Mouse (Mus musculus) spleen, adult 18-20 months (tissue): ENCODE results near the gene Tmem266.

Source experiments
- DNase-seq, 2 experiments: peaks; one replicate each; pipeline ENCODE4 v3.0.0; 2022; ENCODE audit warnings: mixed read lengths in 2 of 2

The Tmem266 gene

GRCm38 (mm10) chr9:55326515-55327233, at the start of gene Tmem266, which contains the start of gene Nrg4:
Gene Tmem266, plus strand, starts transcription at chr9:55326913.
Gene Nrg4, minus strand, starts transcription at chr9:55326844.
- DNase-seq, result peak; percentile 50 to 53

GRCm38 (mm10) chr9:55277562-55277961, 49.2 kb upstream of the Tmem266 start:
- no peak for DNase-seq

DNA sequence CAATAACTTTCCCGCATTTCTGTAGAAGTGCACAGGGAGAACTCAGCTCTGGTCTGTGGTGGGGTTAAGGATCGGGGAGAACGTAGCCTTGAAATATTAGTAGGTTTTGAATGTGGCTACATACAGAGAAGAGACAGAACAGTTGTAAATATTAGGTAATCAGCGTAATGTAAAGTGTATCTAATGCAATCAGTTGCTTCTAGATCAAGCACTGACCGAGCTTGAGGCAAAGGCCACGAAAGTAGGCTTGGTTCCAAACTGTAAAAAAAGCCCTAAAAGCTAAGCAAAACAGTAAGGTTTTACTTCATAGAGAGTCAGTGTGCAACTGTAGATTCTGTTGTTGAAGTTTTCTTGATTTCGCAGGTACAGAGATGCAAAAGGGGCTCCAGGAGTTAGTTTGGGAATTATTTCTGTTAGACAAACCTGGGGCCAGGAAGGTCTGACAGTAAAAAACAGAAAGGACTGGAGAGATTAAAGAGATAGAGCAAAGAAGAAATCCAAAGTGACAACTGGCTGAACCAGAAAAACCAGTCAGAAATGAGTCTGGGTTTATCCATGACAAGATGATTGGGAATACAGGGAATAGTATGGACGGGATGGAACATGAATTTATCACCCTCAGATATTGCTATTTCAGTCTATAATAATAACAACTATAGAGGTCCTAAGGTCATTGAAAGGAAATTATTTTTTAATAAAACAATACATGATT, 47.4 kb upstream of the Tmem266 start:
- no peak for DNase-seq

DNA sequence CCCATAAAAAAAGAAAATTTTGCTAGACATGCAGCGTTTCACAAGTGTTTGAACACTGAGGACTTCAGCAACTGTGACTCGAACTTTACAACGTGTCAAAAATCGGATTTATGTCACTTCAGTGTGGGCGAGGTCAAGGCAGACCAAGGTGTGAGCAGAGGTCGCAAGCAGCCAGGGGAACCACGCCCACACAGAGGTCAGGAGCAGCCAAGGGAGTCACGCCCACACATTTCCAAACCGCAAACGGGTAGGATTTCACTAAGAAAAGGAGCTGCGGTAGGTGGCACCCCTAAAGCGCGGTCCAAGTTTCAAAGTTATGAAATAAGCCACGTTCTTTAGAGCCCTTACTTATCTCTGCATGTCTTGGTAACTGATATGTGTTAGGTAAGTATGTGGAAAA, 43.2 kb upstream of the Tmem266 start:
- DNase-seq, result no peak

- DNase-seq, result no peak
Measured at GRCm38 (mm10) chr9:55285197-55285596, 41.5 kb upstream of the Tmem266 start.

DNA sequence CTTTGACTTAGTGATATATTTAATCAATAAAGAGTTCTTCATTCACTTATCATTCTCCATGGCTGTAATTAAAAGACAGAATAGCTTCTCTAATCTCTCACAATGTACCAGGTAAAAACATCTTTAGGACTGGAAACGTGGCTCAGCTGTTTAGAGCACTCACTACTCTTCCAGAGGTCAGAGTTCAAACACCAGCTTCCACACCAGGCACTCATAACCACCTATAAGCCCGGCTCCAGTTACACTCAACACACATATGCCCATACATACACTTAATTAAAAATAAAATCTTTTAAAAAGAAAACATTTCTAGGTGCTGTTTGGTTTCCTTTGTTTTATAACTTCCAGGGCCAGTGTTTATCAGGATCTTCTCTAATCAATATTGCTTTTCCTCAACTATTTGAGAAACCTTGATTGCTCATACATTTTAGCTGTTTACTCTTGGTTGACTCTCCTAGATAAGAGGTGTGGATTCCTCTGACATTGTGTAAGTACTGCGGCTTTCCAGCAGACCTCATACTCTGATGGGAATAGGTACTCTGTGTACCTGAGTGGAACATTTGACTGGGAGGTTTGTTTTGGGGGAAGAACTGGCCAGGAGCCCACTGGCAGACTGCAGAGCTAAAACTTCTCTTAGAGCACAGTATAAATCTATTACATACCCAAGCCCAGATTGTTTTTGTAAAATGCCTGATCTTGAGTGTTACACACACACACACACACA, 37.1 kb upstream of the Tmem266 start:
- no peak for DNase-seq

GRCm38 (mm10) chr9:55291966-55292365, 34.7 kb upstream of the Tmem266 start:
- DNase-seq, result no peak

GRCm38 (mm10) chr9:55296221-55296620, 30.5 kb upstream of the Tmem266 start:
- DNase-seq, result no peak

DNA sequence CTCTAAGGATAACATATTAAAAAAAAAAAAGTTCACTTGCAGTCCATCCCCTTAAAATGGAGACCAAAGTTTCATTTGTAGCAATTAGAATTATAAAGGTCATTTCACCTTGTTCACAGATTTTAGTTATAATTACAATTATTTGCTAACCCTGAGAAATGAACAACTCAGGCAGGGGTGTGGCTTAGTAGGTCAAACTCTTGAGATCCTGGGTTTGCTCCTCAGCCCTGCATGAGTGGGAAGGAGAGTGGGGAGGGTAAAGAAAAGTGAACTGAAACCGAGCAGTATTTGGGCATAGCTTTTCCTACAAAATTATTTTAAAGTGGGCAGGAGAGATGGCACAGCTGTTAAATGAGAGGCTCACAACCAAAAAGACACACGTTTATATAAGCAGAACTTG, 19.6 kb upstream of the Tmem266 start:
- DNase-seq, result no peak

DNA sequence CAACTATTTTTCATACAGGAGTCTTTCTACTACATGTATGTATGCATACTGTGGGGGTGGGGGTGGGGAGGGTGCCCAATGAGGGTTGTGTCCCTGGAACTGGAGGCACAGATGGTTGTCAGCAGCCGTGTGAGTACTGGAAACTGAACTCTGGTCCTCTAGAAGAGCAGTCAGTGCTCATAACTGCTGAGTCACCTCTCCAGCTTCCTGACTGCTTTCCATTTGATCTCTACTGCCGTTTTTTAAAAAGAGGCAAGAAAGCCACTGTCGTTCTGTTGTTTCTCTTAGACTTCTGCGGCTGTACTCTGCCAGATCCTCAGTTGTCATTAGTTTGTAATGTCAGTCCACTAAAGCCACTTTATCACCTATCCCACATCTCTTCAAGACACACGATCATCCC, 19.2 kb upstream of the Tmem266 start:
- DNase-seq, result no peak

DNA sequence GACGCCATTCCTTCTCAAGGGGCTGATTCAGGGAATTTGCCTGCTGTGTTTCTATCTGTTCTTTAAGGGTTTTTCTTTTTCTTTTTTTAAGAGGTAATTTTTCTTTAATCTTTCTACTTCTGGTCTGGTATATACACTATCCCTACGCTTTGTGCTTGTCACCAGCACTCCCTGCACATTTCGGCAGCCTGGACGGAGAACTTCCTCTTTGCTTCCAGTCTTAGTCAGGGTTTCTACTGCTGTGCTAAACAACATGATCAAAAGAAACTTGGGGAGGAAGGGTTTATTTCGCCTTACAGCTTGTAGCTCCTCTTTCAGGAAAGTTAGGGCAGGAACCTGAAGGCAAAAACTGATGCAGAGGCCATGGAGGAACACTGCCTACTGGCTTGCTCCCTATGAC, 18.3 kb upstream of the Tmem266 start:
- DNase-seq, result no peak

GRCm38 (mm10) chr9:55311560-55311959, 15.2 kb upstream of the Tmem266 start:
- DNase-seq, result peak in 1 of 2 experiments; percentile 49

- no peak for DNase-seq
Measured at GRCm38 (mm10) chr9:55313619-55314261, 13.0 kb upstream of the Tmem266 start.

DNA sequence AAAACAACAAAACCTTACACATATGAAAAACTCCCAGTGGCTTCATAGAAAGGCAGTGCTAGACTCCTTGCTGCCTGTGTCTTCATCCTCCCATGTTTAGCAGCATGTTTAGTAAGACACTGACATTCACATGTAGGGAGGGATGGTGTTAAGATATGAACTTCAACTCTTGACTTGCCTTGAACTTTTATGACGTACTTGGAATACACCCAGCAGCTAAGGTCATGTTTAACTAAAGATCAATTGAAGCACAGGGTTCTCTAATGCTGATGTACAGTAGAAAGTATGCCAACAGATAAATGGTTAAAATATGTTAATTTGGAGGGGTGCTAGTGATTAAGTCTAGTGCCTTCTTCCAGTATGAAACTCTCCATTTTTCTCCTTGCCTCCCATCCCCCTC, 4.1 kb upstream of the Tmem266 start:
- no peak for DNase-seq

DNA sequence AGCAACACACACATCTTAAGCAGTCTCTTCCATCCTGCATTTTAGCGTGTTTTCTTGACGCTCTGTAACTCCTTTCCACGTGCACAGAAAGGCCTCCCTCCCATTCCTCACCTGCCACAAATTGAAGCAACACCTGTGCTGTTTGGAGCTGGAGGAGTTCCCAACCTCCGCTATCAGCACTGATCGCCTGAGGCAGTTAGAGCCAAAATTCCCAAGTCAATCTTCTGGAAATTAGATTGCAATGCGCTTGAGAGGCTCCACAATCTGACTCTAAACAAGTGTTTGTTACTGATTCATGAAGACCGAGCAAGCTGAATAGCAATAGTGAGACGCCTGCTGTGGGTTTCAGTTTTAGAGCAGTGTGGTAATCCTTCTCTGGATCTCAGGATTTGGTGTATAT, 2.6 kb upstream of the Tmem266 start:
- no peak for DNase-seq

DNA sequence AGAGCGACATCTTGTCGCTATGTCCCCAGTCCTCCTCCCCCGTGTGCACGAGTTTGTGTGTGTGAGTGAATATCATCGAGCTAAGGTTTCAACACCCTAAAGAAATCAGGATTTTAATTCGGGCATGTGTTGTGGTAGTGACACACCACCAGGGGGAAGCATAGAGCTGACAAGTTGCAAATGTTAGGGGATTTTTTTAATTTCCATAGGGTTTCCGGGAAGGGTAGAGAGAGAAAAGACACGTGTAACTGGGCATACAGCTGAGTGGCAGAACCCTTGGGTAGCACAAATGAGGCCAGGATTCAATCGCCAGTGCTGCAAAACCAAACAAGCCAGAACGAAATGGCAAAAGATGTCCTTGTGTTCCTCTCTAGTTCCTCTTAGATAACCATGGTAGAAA, 2.2 kb upstream of the Tmem266 start:
- DNase-seq, result no peak

- no peak for DNase-seq
Measured at GRCm38 (mm10) chr9:55325061-55325460, 1.7 kb upstream of the Tmem266 start.

GRCm38 (mm10) chr9:55325564-55326514, 874 bp upstream of the Tmem266 start:
- DNase-seq, result no peak

DNA sequence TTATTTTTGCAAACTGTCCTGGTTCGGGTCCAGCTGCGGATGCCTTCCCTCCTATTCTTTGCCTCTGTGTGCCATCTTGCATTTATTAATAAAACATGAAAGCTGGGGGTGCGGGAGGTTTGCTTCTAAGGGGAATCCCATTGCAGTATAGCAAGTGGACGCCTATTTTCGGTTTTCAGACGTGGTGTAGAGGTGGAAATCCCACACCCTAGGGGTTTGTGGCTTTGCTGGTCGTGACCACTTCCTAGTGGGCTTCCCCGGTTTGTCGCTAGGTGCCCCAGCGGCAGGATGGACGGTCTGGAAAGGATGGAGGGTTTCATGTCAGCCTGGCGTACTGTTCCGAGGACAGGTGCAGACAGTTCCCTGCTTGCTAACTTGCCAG, 512 bp downstream of the Tmem266 start:
- peak; percentile 27 to 35 for DNase-seq

GRCm38 (mm10) chr9:55328151-55328918, 1.6 kb downstream of the Tmem266 start:
- DNase-seq, result no peak

GRCm38 (mm10) chr9:55329401-55329800, 2.7 kb downstream of the Tmem266 start:
- no peak for DNase-seq
